Comparison of ENCODE assay signal across 9 mouse cellular contexts in the genomic region with DNA sequence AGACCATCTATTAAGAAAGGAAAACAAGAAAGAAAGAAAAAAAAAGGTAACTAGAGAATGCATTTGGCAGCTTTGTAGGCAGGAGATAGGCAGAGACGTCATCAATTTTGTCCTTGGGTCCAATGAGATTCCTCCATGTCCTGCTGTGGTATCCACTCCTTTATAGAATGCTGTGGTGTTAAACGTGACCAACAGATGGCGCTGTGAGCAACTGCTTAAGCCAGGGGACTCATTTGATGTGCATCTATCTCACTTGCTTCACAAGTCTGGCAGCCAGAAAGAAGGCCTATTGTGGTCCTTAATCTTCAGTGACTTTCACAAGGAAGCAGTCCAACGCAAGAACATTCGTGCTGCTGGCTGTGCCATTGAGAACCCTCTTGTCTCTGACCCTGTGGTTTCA. TPM values are rescaled to one million over a fixed set of nuclear protein-coding genes. Genes with fewer than 3 reads are reported as not detected.
DNase-seq lines count a peak whose midpoint lies in the region; ATAC-seq and TF ChIP-seq lines count a peak whose summit lies in the region.
"Had no signal": no experiment of that assay in that cellular context is flagged by ENCODE, and none has a peak within 500 bp of the region (broad histone marks: within the 10 kb centered on the region; RNA-seq: fewer than 3 reads in every experiment).

No protein-coding gene starts in this region.

- 10% methylated on average over 5 of the region's 5 CpGs for WGBS in neural tube, embryonic 11.5 days

- TF ChIP-seq POLR2A in brain, embryonic 14.5 days (IDR thresholded peaks at IDR 0.05; ENCODE audit: borderline replicate concordance, extremely low read depth, insufficient read depth, insufficient read length, poor library complexity, severe bottlenecking), result no peak

- H3K27me3 ChIP-seq in neural tube, embryonic 11.5 days (ENCODE audit: control insufficient read depth, insufficient read depth, low read length), result no peaks in the 10 kb centered on the region
- H3K27me3 ChIP-seq: heart, embryonic 15.5 days had no signal

- H3K4me3 ChIP-seq in neural tube, embryonic 11.5 days (ENCODE audit: low read depth, low read length), result no peak overlapping the region
- H3K4me3 ChIP-seq: heart, embryonic 15.5 days had no signal

- no peak for ATAC-seq in neural tube, embryonic 11.5 days (ENCODE audit: insufficient read depth, low FRiP score, low TSS enrichment)

- H3K4me2 ChIP-seq in neural tube, embryonic 11.5 days (ENCODE audit: low read depth), result no peak overlapping the region
- H3K4me2 ChIP-seq: heart, embryonic 15.5 days had no signal

- no peak overlapping the region for H3K9ac ChIP-seq in neural tube, embryonic 11.5 days (ENCODE audit: low read length)
- H3K9ac ChIP-seq: heart, embryonic 15.5 days had no signal

- peak; percentile 74; the same call in 1 of the 2 replicates for TF ChIP-seq CTCF in brain, embryonic 14.5 days (IDR thresholded peaks at IDR 0.05; ENCODE audit: borderline replicate concordance, extremely low read depth, insufficient read depth, insufficient read length)

- H3K36me3 ChIP-seq in neural tube, embryonic 11.5 days (ENCODE audit: control insufficient read depth, insufficient read depth, low read length), result no peaks in the 10 kb centered on the region
- H3K36me3 ChIP-seq: heart, embryonic 15.5 days had no signal

- H3K27ac ChIP-seq in neural tube, embryonic 11.5 days (ENCODE audit: low read depth, low read length), result no peak overlapping the region
- H3K27ac ChIP-seq: heart, embryonic 15.5 days had no signal

- H3K4me1 ChIP-seq in neural tube, embryonic 11.5 days (ENCODE audit: control insufficient read depth, insufficient read depth, low read length), result no peaks in the 10 kb centered on the region
- H3K4me1 ChIP-seq: heart, embryonic 15.5 days had no signal

- intact Hi-C loops in left cerebral cortex, postnatal 14 days (cut with DNase I), result loop anchor here (1.0 kb wide), 1 partner anchor 47 kb away; no protein-coding TSS in a partner anchor

- H3K9me3 ChIP-seq in neural tube, embryonic 11.5 days (ENCODE audit: control insufficient read depth, low read length), result no peaks in the 10 kb centered on the region
- H3K9me3 ChIP-seq: heart, embryonic 15.5 days had no signal

- DNase-seq in urinary bladder, postnatal 36 days (ENCODE audit: low spot score in 2 of 2), result peak; percentile 15 to 36
- DNase-seq in urinary bladder, adult 2 months (ENCODE audit: low spot score), result no peak
- peak; percentile 74 for DNase-seq in brain, embryonic 14.5 days (ENCODE audit: low read depth)
- DNase-seq in fibroblast of lung, adult 2 months (ENCODE audit: low read depth), result peak; percentile 30
- peak; percentile 83 for DNase-seq in induced T-regulatory cell, adult 2 months (ENCODE audit: low read depth)
- DNase-seq in left cerebral cortex, postnatal 14 days (ENCODE audit: low spot score in 2 of 2), result peak; percentile 76 to 80
- peak; percentile 76 for DNase-seq in neural tube, embryonic 11.5 days (ENCODE audit: low spot score)
- peak; percentile 22 to 52 for DNase-seq in thymus, postnatal 10 days (ENCODE audit: low spot score in 2 of 2)

RNA-seq across cellular contexts. Expression of a gene that starts 6.9 kb away (rescaled TPM):
- polyA plus RNA-seq in urinary bladder, adult 2 months (2012; rRNA removed), result 2.8 and 3.4 TPM in 2 replicates
- 2.6 and 3.9 TPM in 2 replicates for polyA plus RNA-seq in brain, embryonic 14.5 days (2012; rRNA removed)
- total RNA-seq in left cerebral cortex, postnatal 14 days (2021), result 1 to 10 TPM; 3.2 to 3.4 TPM
- polyA plus RNA-seq in neural tube, embryonic 11.5 days (2014; fragmentation: Nextera tagmentation; extraction: Ambion mirVana), result 4.0 and 5.0 TPM in 2 replicates

RNA-seq across cellular contexts. Expression of a gene that starts 8.1 kb away (rescaled TPM):
- 0.93 and 1.0 TPM in 2 replicates for polyA plus RNA-seq in urinary bladder, adult 2 months (2012; rRNA removed)
- 0.05 TPM in 1 of 2 replicates, not detected in the other for polyA plus RNA-seq in brain, embryonic 14.5 days (2012; rRNA removed)
- under 1 TPM; 0.32 to 0.42 TPM for total RNA-seq in left cerebral cortex, postnatal 14 days (2021)
- polyA plus RNA-seq in neural tube, embryonic 11.5 days (2014; fragmentation: Nextera tagmentation; extraction: Ambion mirVana), result 1.4 and 1.7 TPM in 2 replicates
